In genomic region chr11:97399958-97400710, GRCm38 (mm10) we compare ENCODE assay signal across 9 mouse cellular contexts. TPM values are rescaled to one million over a fixed set of nuclear protein-coding genes. Genes with fewer than 3 reads are reported as not detected.
DNase-seq lines count a peak whose midpoint lies in the region; ATAC-seq and TF ChIP-seq lines count a peak whose summit lies in the region.
"Had no signal": no experiment of that assay in that cellular context is flagged by ENCODE, and none has a peak within 500 bp of the region (broad histone marks: within the 10 kb centered on the region; RNA-seq: fewer than 3 reads in every experiment).

No protein-coding gene starts in this region.

- H3K36me3 ChIP-seq in erythroblast, embryonic 14.5 days (ENCODE audit: control insufficient read depth) = peaks cover 16% of the 10 kb centered on the region
- peaks cover 20% of the 10 kb centered on the region for H3K36me3 ChIP-seq in heart, embryonic 13.5 days
- H3K36me3 ChIP-seq in kidney, postnatal 0 days (ENCODE audit: insufficient read depth, low read length) = no peaks in the 10 kb centered on the region
- H3K36me3 ChIP-seq in liver, embryonic 12.5 days = peaks cover 9% of the 10 kb centered on the region
- H3K36me3 ChIP-seq in stomach, embryonic 14.5 days (ENCODE audit: control insufficient read depth, insufficient read depth, low read length) = peaks cover 3% of the 10 kb centered on the region; the same call in 1 of the 2 replicates

- peak; percentile 94 for TF ChIP-seq CTCF in brain, embryonic 14.5 days (IDR thresholded peaks at IDR 0.05; ENCODE audit: borderline replicate concordance, extremely low read depth, insufficient read depth, insufficient read length)
- peak; percentile 98 for TF ChIP-seq CTCF in kidney, postnatal 0 days (IDR thresholded peaks at IDR 0.05; ENCODE audit: low read depth)

- H3K27me3 ChIP-seq in erythroblast, embryonic 14.5 days (ENCODE audit: control insufficient read depth) = peaks cover 36% of the 10 kb centered on the region
- no peaks in the 10 kb centered on the region for H3K27me3 ChIP-seq in heart, embryonic 13.5 days (replicated peaks)
- no peaks in the 10 kb centered on the region for H3K27me3 ChIP-seq in kidney, postnatal 0 days (ENCODE audit: insufficient read depth, low read length)
- H3K27me3 ChIP-seq in liver, embryonic 12.5 days (replicated peaks) = peaks cover 46% of the 10 kb centered on the region
- no peaks in the 10 kb centered on the region for H3K27me3 ChIP-seq in stomach, embryonic 14.5 days (ENCODE audit: control insufficient read depth, insufficient read depth, low read length)

- peak; percentile 90 for ATAC-seq in CD4-positive, CD25-positive, alpha-beta regulatory T cell, adult 4 months
- ATAC-seq in heart, embryonic 13.5 days (ENCODE audit: extremely low read depth, insufficient number of reproducible peaks, low FRiP score, low TSS enrichment) = no peak; the same call in 1 of the 2 replicates
- peak; percentile 67 for ATAC-seq in kidney, postnatal 0 days (replicated peaks; ENCODE audit: low FRiP score, low read depth)
- ATAC-seq in liver, embryonic 12.5 days = peak; percentile 47
- peak; percentile 47; the same call in 1 of the 2 replicates for ATAC-seq in stomach, embryonic 14.5 days (ENCODE audit: insufficient number of reproducible peaks, insufficient read depth, low FRiP score, low read depth)

- no peak for TF ChIP-seq POLR2A in brain, embryonic 14.5 days (IDR thresholded peaks at IDR 0.05; ENCODE audit: borderline replicate concordance, extremely low read depth, insufficient read depth, insufficient read length, poor library complexity, severe bottlenecking)

- H3K4me1 ChIP-seq in erythroblast, embryonic 14.5 days (ENCODE audit: control insufficient read depth) = peaks cover 42% of the 10 kb centered on the region
- H3K4me1 ChIP-seq in heart, embryonic 13.5 days = peaks cover 44% of the 10 kb centered on the region
- H3K4me1 ChIP-seq in kidney, postnatal 0 days (replicated peaks; ENCODE audit: insufficient read depth, low read length) = peaks cover 6% of the 10 kb centered on the region
- peaks cover 39% of the 10 kb centered on the region for H3K4me1 ChIP-seq in liver, embryonic 12.5 days
- H3K4me1 ChIP-seq in stomach, embryonic 14.5 days (ENCODE audit: control insufficient read depth, insufficient read depth, low read length) = peaks cover 11% of the 10 kb centered on the region

- peak; percentile 92 for DNase-seq in brain, embryonic 14.5 days (ENCODE audit: low read depth)
- peak; percentile 96 for DNase-seq in kidney, postnatal 0 days (ENCODE audit: low spot score)
- peak; percentile 63 to 77 for DNase-seq in natural killer cell, adult 2 months (ENCODE audit: low spot score in 2 of 2)

- H3K9me3 ChIP-seq in erythroblast, embryonic 14.5 days (ENCODE audit: control insufficient read depth, low read length) = no peaks in the 10 kb centered on the region
- no peaks in the 10 kb centered on the region for H3K9me3 ChIP-seq in heart, embryonic 13.5 days
- H3K9me3 ChIP-seq in kidney, postnatal 0 days (replicated peaks; ENCODE audit: low read length) = no peaks in the 10 kb centered on the region
- H3K9me3 ChIP-seq in liver, embryonic 12.5 days (replicated peaks) = no peaks in the 10 kb centered on the region
- no peaks in the 10 kb centered on the region for H3K9me3 ChIP-seq in stomach, embryonic 14.5 days (ENCODE audit: control insufficient read depth, low read depth, low read length)

- H3K27ac ChIP-seq in heart, embryonic 13.5 days (replicated peaks) = peak overlapping the region; percentile 32; the same call in 1 of the 2 replicates
- no peak overlapping the region for H3K27ac ChIP-seq in kidney, postnatal 0 days
- no peak overlapping the region for H3K27ac ChIP-seq in liver, embryonic 12.5 days
- H3K27ac ChIP-seq in stomach, embryonic 14.5 days (ENCODE audit: low read length) = no peak overlapping the region
- H3K27ac ChIP-seq: macrophage had no signal

- WGBS in heart, embryonic 13.5 days = 3% methylated on average over 23 of the region's 23 CpGs
- WGBS in kidney, postnatal 0 days = 2% methylated on average over 23 of the region's 23 CpGs
- WGBS in liver, embryonic 12.5 days (ENCODE audit: insufficient replicate concordance) = 5% methylated on average over 23 of the region's 23 CpGs
- 5% methylated on average over 23 of the region's 23 CpGs for WGBS in stomach, embryonic 14.5 days

- H3K4me3 ChIP-seq in erythroblast, embryonic 14.5 days (replicated peaks) = peak overlapping the region; percentile 47
- H3K4me3 ChIP-seq in heart, embryonic 13.5 days = peak overlapping the region; percentile 45
- H3K4me3 ChIP-seq in kidney, postnatal 0 days (replicated peaks; ENCODE audit: low read depth, low read length) = peak overlapping the region; percentile 21; the same call in 1 of the 2 replicates
- H3K4me3 ChIP-seq in liver, embryonic 12.5 days = peak overlapping the region; percentile 28; the same call in 1 of the 2 replicates
- H3K4me3 ChIP-seq in stomach, embryonic 14.5 days (ENCODE audit: low read depth, low read length) = peak overlapping the region; percentile 25

- H3K4me2 ChIP-seq in heart, embryonic 13.5 days = peak overlapping the region; percentile 76
- peak overlapping the region; percentile 59 for H3K4me2 ChIP-seq in kidney, postnatal 0 days (ENCODE audit: low read length)
- H3K4me2 ChIP-seq in liver, embryonic 12.5 days = peak overlapping the region; percentile 70
- H3K4me2 ChIP-seq in stomach, embryonic 14.5 days (replicated peaks; ENCODE audit: low read depth, low read length) = peak overlapping the region; percentile 59

- peak overlapping the region; percentile 48; the same call in 1 of the 2 replicates for H3K9ac ChIP-seq in heart, embryonic 13.5 days
- no peak overlapping the region for H3K9ac ChIP-seq in kidney, postnatal 0 days (ENCODE audit: low read depth, low read length)
- 0 out of 2 replicates have a peak overlapping the region, but pooled peaks have one; percentile 29 for H3K9ac ChIP-seq in liver, embryonic 12.5 days
- H3K9ac ChIP-seq in stomach, embryonic 14.5 days (replicated peaks; ENCODE audit: low read depth, low read length) = no peak overlapping the region

RNA-seq across cellular contexts. Expression of gene Arhgap23, which starts 15.2 kb away (rescaled TPM):
- not detected for polyA plus RNA-seq in CD4-positive, CD25-positive, alpha-beta regulatory T cell, adult 4 months (2017; shearing (Covaris generic))
- 25.3 and 35.8 TPM in 2 replicates for polyA plus RNA-seq in brain, embryonic 14.5 days (2012; rRNA removed)
- polyA plus RNA-seq in erythroblast, embryonic 14.5 days (2012) = 28.7 and 30.6 TPM in 2 replicates
- 6.6 and 6.9 TPM in 2 replicates for polyA plus RNA-seq in heart, embryonic 13.5 days (2015; fragmentation: Nextera tagmentation; extraction: Ambion mirVana)
- 5.4 and 5.7 TPM in 2 replicates for polyA plus RNA-seq in kidney, postnatal 0 days (2015; fragmentation: Nextera tagmentation; extraction: Ambion mirVana)
- polyA plus RNA-seq in liver, embryonic 12.5 days (2016; fragmentation: Nextera tagmentation; extraction: Ambion mirVana) = 17.3 and 19.7 TPM in 2 replicates
- 6.4 and 6.5 TPM in 2 replicates for polyA plus RNA-seq in stomach, embryonic 14.5 days (2014; fragmentation: Nextera tagmentation; extraction: Ambion mirVana)

RNA-seq across cellular contexts. Expression of gene Socs7, which starts 37.8 kb away (rescaled TPM):
- polyA plus RNA-seq in CD4-positive, CD25-positive, alpha-beta regulatory T cell, adult 4 months (2017; shearing (Covaris generic)) = 1 to 10 TPM; 7.6 to 8.4 TPM
- 31.2 and 37.1 TPM in 2 replicates for polyA plus RNA-seq in brain, embryonic 14.5 days (2012; rRNA removed)
- polyA plus RNA-seq in erythroblast, embryonic 14.5 days (2012) = 0.19 and 0.24 TPM in 2 replicates
- polyA plus RNA-seq in heart, embryonic 13.5 days (2015; fragmentation: Nextera tagmentation; extraction: Ambion mirVana) = 3.2 and 3.4 TPM in 2 replicates
- polyA plus RNA-seq in kidney, postnatal 0 days (2015; fragmentation: Nextera tagmentation; extraction: Ambion mirVana) = 2.4 and 2.6 TPM in 2 replicates
- 1.9 and 2.1 TPM in 2 replicates for polyA plus RNA-seq in liver, embryonic 12.5 days (2016; fragmentation: Nextera tagmentation; extraction: Ambion mirVana)
- polyA plus RNA-seq in stomach, embryonic 14.5 days (2014; fragmentation: Nextera tagmentation; extraction: Ambion mirVana) = 2.8 and 3.0 TPM in 2 replicates

RNA-seq across cellular contexts. Expression of gene Gpr179, which starts 48.3 kb away (rescaled TPM):
- under 1 TPM; 0.16 to 0.30 TPM for polyA plus RNA-seq in CD4-positive, CD25-positive, alpha-beta regulatory T cell, adult 4 months (2017; shearing (Covaris generic))
- polyA plus RNA-seq in brain, embryonic 14.5 days (2012; rRNA removed) = 0.26 and 0.41 TPM in 2 replicates
- polyA plus RNA-seq in erythroblast, embryonic 14.5 days (2012) = not detected in 2 replicates
- 0.03 and 0.04 TPM in 2 replicates for polyA plus RNA-seq in heart, embryonic 13.5 days (2015; fragmentation: Nextera tagmentation; extraction: Ambion mirVana)
- polyA plus RNA-seq in kidney, postnatal 0 days (2015; fragmentation: Nextera tagmentation; extraction: Ambion mirVana) = 0.05 and 0.06 TPM in 2 replicates
- polyA plus RNA-seq in liver, embryonic 12.5 days (2016; fragmentation: Nextera tagmentation; extraction: Ambion mirVana) = 0.02 TPM in 1 of 2 replicates, not detected in the other
- 0.16 and 0.24 TPM in 2 replicates for polyA plus RNA-seq in stomach, embryonic 14.5 days (2014; fragmentation: Nextera tagmentation; extraction: Ambion mirVana)

Comparison
In these comparisons a context has a peak if more than half of its experiments do, and no peak if none do; other contexts are left out.
1. H3K9ac ChIP-seq: peak in heart, embryonic 13.5 days (single experiment) and liver, embryonic 12.5 days (single experiment); none in kidney, postnatal 0 days (single experiment) and stomach, embryonic 14.5 days (single experiment).
2. Peak in every context shown above with its lines, with median percentiles within 50 percentile points of each other: DNase-seq, H3K4me3 ChIP-seq and H3K4me2 ChIP-seq.